Mouse (Mus musculus): ENCODE measurements at regions not wholly inside any gene's neighbourhood (a gene's known extent, or its start where the extent isn't known, plus 50 kb on each side); places are given as distances from the start of the nearest gene placed in this dataset.

DNA sequence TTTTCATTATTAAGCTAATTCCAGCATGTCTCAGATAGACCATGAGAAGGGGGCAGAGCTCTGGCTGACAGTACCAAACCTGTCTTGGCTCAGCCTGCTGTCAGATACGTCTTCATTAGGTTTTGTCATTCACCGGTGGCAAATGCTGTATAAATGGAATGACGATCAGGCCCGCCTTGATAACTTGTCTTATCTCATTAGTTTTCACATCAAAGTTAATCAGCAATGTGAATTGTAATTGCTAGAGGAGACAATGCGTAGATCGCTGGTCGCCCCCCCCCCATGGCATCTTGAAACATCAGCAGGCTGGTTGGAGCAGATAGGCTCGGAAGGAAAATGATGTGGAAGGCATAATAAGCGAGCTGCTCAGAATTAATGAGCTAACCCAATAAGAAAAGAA, 132.5 kb upstream of the Kiz start:
- in situ Hi-C loops (cut with MboI, MseI) = no loop called here

GRCm38 (mm10) chr2:146723671-146724070, 132.0 kb upstream of the Kiz start:
- in situ Hi-C loops (cut with MboI, MseI) = no loop called here

DNA sequence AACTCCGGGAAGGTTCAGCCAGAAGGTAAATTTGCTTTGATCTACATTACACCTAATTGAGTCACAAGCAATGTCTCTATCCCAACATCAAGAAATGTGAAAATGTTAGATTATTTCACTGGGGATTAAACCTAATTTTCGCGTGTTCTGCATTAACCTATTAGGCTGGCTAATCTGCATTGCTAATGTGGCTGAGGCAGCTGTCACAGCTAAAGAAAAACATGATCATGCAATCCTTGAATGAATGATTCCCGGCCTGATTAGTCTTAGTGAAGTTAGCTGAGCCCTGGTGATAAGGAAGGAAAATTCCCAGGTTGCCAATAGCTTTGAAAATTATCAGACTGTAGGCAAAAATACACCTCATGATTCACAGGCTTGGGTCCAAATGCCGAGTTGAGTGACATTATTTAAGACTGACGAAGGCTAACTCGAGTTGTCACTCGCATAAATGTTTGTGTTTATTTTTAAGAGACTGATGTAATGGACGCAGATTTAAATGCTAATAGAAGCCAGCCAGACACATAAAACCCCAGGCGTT, 131.5 kb upstream of the Kiz start:
- in situ Hi-C loops (cut with MboI, MseI) = no loop called here

GRCm38 (mm10) chr2:146724924-146725555, 130.6 kb upstream of the Kiz start:
- in situ Hi-C loops (cut with MboI, MseI) = no loop called here

GRCm38 (mm10) chr2:146728693-146729092, 127.0 kb upstream of the Kiz start:
- in situ Hi-C loops (cut with MboI, MseI) = no loop called here

GRCm38 (mm10) chr2:146731081-146731480, 124.6 kb upstream of the Kiz start:
- in situ Hi-C loops (cut with MboI, MseI) = loop anchor here (5.0 kb wide), 1 partner anchor 76 kb away; no protein-coding TSS in a partner anchor

GRCm38 (mm10) chr2:146732891-146733290, 122.8 kb upstream of the Kiz start:
- in situ Hi-C loops (cut with MboI, MseI) = loop anchor here (5.0 kb wide), 1 partner anchor 74 kb away; no protein-coding TSS in a partner anchor

DNA sequence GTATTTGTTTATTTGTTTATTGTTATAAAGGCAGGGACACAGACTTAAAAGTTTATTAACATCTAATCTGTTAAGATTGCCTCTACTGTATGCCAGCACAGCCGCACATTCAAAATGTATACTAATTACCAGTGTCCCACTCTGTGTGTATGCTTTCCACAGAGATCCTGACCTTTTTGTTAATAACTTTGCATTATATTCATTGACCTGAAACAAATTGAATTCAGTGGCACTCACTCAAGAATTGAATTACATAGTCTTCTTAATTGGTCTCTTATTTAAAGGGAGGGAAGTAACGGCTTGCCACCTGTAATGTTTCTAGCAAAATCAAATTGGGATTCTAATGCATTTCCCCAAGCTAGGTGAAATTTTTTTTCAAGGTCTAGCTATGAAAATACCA, 111.3 kb upstream of the Kiz start:
- in situ Hi-C loops (cut with MboI, MseI) = no loop called here

DNA sequence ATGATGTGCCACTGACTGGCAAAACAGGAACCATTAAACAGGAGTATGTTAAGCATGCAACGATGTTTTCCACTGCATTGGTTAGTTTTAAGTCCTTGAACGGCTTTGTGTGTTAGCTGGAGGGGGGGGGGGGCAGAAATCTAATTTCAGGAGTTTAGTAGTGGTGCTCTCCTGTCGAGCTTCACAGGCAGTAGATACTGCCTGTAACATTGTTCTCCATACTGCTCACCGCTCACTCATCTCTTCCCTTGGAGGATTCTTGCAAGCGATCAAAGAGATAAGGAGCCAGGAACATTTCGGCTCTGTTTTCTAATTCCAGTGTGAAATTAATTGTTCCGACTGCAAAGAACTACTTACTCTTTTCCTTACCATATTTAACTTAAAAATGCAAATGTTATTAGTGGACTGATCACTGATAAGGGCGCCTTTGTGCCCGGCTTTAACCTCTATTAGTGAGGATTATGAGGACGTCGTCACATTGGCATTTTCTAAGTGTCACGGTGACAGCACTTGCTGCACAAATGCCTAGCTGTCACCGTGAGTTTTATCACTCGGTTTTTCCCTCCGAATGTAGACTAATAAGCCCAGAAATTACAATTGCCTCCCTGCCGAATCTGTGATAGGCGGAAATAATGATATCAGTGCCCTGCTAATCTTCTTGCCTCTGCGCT, 110.5 kb upstream of the Kiz start:
- in situ Hi-C loops (cut with MboI, MseI) = no loop called here

GRCm38 (mm10) chr2:146745683-146746047, 110.0 kb upstream of the Kiz start:
- in situ Hi-C loops (cut with MboI, MseI) = no loop called here

DNA sequence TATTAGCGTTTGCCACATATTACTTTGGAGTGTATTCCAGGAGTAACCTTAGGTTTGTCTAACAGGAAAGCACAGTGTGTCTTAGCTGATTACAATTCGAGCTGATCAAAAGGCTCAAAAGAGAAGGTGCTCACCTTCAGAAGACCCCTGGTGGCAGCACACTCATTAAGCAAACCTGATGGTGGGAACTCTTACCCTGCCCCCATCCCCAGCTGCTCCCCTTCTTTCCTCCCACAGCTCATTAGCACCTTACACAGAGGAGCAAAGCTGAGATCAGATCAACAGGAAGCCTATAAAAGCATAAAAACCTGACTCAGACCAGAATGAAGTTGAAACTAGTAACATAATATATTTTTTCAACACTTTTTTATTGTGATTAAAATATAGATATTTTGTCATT, 101.7 kb upstream of the Kiz start:
- in situ Hi-C loops (cut with MboI, MseI) = no loop called here

GRCm38 (mm10) chr2:146763522-146764144, 92.0 kb upstream of the Kiz start:
- in situ Hi-C loops (cut with MboI, MseI) = no loop called here

- in situ Hi-C loops (cut with MboI, MseI) = no loop called here
Measured at GRCm38 (mm10) chr2:146764313-146765255, 91.1 kb upstream of the Kiz start.

GRCm38 (mm10) chr2:146774876-146775275, 80.8 kb upstream of the Kiz start:
- in situ Hi-C loops (cut with MboI, MseI) = no loop called here

GRCm38 (mm10) chr2:146787132-146787810, 68.4 kb upstream of the Kiz start:
- in situ Hi-C loops (cut with MboI, MseI) = no loop called here

DNA sequence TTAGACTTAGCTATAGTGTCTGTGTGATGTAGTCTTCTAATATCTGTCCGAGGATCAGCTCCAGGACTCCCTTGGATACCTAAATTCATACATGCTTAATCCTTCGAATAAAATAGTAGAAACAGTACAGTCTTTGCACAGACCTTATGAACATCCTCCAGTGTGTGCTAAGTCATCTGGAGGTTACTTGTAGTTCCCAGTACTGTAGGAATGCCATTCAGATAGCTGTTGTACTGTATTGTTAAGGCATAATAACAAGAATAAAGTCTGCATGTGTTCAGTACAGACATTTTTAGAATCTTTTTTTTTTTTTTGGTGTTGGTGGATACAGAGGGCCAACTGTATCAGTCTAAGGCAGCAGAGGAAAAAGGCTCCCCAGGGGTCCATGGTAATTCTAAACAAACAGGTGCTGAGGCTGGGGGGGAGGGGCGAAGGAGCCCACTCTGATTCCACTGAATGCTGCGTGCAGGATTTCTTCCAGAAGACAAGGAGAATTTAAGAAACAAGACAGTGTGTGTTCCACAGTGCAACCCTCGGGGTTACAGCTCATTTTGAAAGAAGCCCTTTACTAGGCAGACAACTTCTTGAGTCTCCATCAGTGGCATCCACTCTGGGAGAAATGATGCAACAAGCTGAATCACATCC, 67.7 kb upstream of the Kiz start:
- in situ Hi-C loops (cut with MboI, MseI) = no loop called here

- in situ Hi-C loops (cut with MboI, MseI) = no loop called here
Measured at GRCm38 (mm10) chr2:146792844-146793420, 62.7 kb upstream of the Kiz start.

- in situ Hi-C loops (cut with MboI, MseI) = no loop called here
Measured at GRCm38 (mm10) chr2:146802973-146803372, 52.7 kb upstream of the Kiz start.
